Mouse (Mus musculus) liver, embryonic 12.5 days (tissue): Measurements from ENCODE around the gene Pgap2. TPM values are rescaled to one million over a fixed set of nuclear protein-coding genes. Genes with fewer than 3 reads are reported as not detected.
"Not testable (repeated sequence)": the region's sequence is repeated elsewhere in the genome, so short reads cannot be mapped to it uniquely, and the experiment has no call there.

ENCODE experiments used
- ATAC-seq: fragments of 200-750 bp; cut with Nextera tagmentation; 2 replicates; pipeline ENCODE4 v1.8.0; 2017; ENCODE audit warnings: moderate number of reproducible peaks, mild to moderate bottlenecking, moderate library complexity
- H3K27ac ChIP-seq: fragments of 300-500 bp; sonication (generic); 2 replicates; pipeline ENCODE4 v1.5.1; 2016; ENCODE audit warnings: mild to moderate bottlenecking
- H3K27me3 ChIP-seq: fragments of 300-500 bp; sonication (generic); replicated peaks from 2 replicates; pipeline ENCODE4 v1.6.1; 2016; ENCODE audit warnings: mild to moderate bottlenecking, moderate library complexity
- H3K36me3 ChIP-seq: fragments of 300-500 bp; sonication (generic); 2 replicates; pipeline ENCODE4 v1.6.1; 2016; ENCODE audit warnings: mild to moderate bottlenecking, moderate library complexity
- H3K4me1 ChIP-seq: fragments of 300-500 bp; sonication (generic); 2 replicates; pipeline ENCODE4 v1.6.1; 2016
- H3K4me2 ChIP-seq: fragments of 300-500 bp; sonication (generic); 2 replicates; pipeline ENCODE4 v1.6.1; 2016; ENCODE audit warnings: mild to moderate bottlenecking, moderate library complexity
- H3K4me3 ChIP-seq: fragments of 300-500 bp; sonication (generic); 2 replicates; pipeline ENCODE4 v1.5.1; 2016; ENCODE audit warnings: mild to moderate bottlenecking, moderate library complexity
- H3K9ac ChIP-seq: fragments of 300-500 bp; sonication (generic); 2 replicates; pipeline ENCODE4 v1.6.1; 2016; ENCODE audit warnings: mild to moderate bottlenecking, moderate library complexity
- H3K9me3 ChIP-seq: fragments of 300-500 bp; sonication (generic); replicated peaks from 2 replicates; pipeline ENCODE4 v1.6.1; 2016; ENCODE audit warnings: mild to moderate bottlenecking, moderate library complexity
- WGBS: fragments of 180-500 bp; shearing (Covaris S2); methylation state at CpG from one replicate; pipeline ENCODE4 v1.1.7; 2016; ENCODE audit not compliant: insufficient replicate concordance; 5-methylcytosine and 5-hydroxymethylcytosine counted together
- polyA plus RNA-seq: library from polyadenylated mRNA; unstranded; fragments of >200 nt; fragmentation: Nextera tagmentation; extraction: Ambion mirVana; gene quantifications from 2 replicates; pipeline ENCODE4 v1.2.1, GENCODE M21; 2016

Gene Pgap2
- polyA plus RNA-seq, 1 experiment from 2014 or later, result 28.5 TPM

- 71% methylated on average over 3 of the region's 3 CpGs for WGBS
These were observed 46.6 kb downstream of the Pgap2 start for GRCm38 (mm10) chr7:102256636-102257035.

GRCm38 (mm10) chr7:102258189-102258588, 48.2 kb downstream of the Pgap2 start:
- H3K4me2 ChIP-seq, result no peak overlapping the region
- WGBS, result 22% methylated on average over 4 of the region's 4 CpGs

More at GRCm38 (mm10) chr7:102256636-102257035, 46.6 kb downstream of the Pgap2 start:
- Histone ChIP-seq H3K27ac (no peak overlapping the region), H3K4me2 (no peak overlapping the region), H3K4me3 (no peak overlapping the region), H3K27me3 (no peaks in the 10 kb centered on the region), H3K9me3 (no peaks in the 10 kb centered on the region), H3K4me1 (peaks cover 36% of the 10 kb centered on the region), H3K36me3 (no peaks in the 10 kb centered on the region), H3K9ac (no peak overlapping the region)
- no peak for ATAC-seq

DNA sequence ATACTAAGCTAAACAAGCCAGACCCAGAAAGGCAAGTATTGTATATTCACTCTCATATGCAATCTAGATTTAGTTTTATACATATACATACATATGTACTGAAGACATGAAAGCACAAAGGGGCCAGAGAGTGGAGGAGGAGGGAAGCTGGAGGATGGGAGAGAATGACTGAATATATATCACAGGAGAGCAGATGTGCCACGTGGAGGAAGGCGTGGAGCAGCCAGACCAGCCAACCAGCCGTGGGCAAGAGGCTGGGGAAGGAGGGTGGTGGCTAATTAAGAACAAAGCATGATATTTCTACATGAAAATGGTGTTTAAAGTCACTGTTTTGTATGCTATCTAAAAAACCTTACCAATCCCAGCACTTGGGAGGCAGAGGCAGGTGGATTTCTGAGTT, 48.7 kb downstream of the Pgap2 start:
- Histone ChIP-seq H3K36me3 (no peaks in the 10 kb centered on the region), H3K9ac (no peak overlapping the region), H3K4me2 (no peak overlapping the region), H3K27ac (no peak overlapping the region), H3K9me3 (no peaks in the 10 kb centered on the region), H3K4me1 (peaks cover 19% of the 10 kb centered on the region), H3K27me3 (no peaks in the 10 kb centered on the region), H3K4me3 (no peak overlapping the region)
- no peak for ATAC-seq
- 53% methylated on average over 3 of the region's 3 CpGs for WGBS

More at GRCm38 (mm10) chr7:102258189-102258588, 48.2 kb downstream of the Pgap2 start:
- H3K27ac ChIP-seq, result no peak overlapping the region
- no peaks in the 10 kb centered on the region for H3K36me3 ChIP-seq
- no peaks in the 10 kb centered on the region for H3K27me3 ChIP-seq
- H3K9me3 ChIP-seq, result no peaks in the 10 kb centered on the region
- H3K4me3 ChIP-seq, result no peak overlapping the region
- ATAC-seq, result peak; percentile 34
- H3K9ac ChIP-seq, result no peak overlapping the region
- peaks cover 25% of the 10 kb centered on the region for H3K4me1 ChIP-seq

- no peak overlapping the region for H3K4me3 ChIP-seq
- peaks cover 8% of the 10 kb centered on the region; the same call in 1 of the 2 replicates for H3K4me1 ChIP-seq
- H3K9ac ChIP-seq, result no peak overlapping the region
- H3K27me3 ChIP-seq, result no peaks in the 10 kb centered on the region
- no peak for ATAC-seq
- no peaks in the 10 kb centered on the region for H3K36me3 ChIP-seq
- no peak overlapping the region for H3K4me2 ChIP-seq
- no peaks in the 10 kb centered on the region for H3K9me3 ChIP-seq
- WGBS, result 64% methylated on average over 10 of the region's 10 CpGs
- H3K27ac ChIP-seq, result no peak overlapping the region
These were observed 49.9 kb downstream of the Pgap2 start for GRCm38 (mm10) chr7:102259716-102260479.

- Histone ChIP-seq H3K4me3 (no peak overlapping the region), H3K27me3 (no peaks in the 10 kb centered on the region), H3K9me3 (no peaks in the 10 kb centered on the region), H3K36me3 (no peaks in the 10 kb centered on the region), H3K4me1 (peaks cover 12% of the 10 kb centered on the region), H3K4me2 (no peak overlapping the region), H3K9ac (no peak overlapping the region), H3K27ac (no peak overlapping the region)
- WGBS, result 75% methylated on average over 1 of the region's 1 CpGs
- ATAC-seq, result no peak
These were observed 50.5 kb downstream of the Pgap2 start for GRCm38 (mm10) chr7:102260518-102260917.

DNA sequence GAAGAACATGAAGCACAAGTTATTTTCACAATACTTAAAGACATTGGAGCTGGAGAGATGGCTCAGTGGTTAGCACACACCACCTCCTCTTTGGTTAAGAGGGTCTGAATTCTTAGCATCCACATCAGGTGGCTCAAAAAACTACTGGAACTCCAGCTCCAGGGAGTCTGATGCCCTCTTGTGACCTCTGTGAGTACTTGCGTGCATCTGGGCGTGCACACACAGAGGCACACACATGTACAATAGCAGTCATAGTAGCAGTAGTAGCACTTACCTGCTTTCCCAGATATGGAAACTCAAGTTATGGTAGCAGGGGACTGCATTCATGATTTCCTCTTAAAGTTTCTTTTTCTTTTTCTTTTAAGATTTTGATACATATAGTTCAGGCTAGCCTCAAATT, 53.0 kb downstream of the Pgap2 start:
- H3K9me3 ChIP-seq, result no peaks in the 10 kb centered on the region
- ATAC-seq, result no peak
- no peaks in the 10 kb centered on the region for H3K27me3 ChIP-seq
- no peaks in the 10 kb centered on the region for H3K36me3 ChIP-seq
- H3K9ac ChIP-seq, result no peak overlapping the region
- no peak overlapping the region for H3K4me3 ChIP-seq
- H3K4me2 ChIP-seq, result no peak overlapping the region
- WGBS, result 87% methylated on average over 2 of the region's 2 CpGs
- H3K4me1 ChIP-seq, result peaks cover 26% of the 10 kb centered on the region
- H3K27ac ChIP-seq, result no peak overlapping the region

- not testable (repeated sequence) for H3K9ac ChIP-seq, H3K36me3 ChIP-seq, H3K9me3 ChIP-seq, ATAC-seq, H3K4me3 ChIP-seq, H3K27me3 ChIP-seq
- Histone ChIP-seq H3K4me1 (peaks cover 47% of the 10 kb centered on the region), H3K27ac (peak overlapping the region; percentile 93), H3K4me2 (peak overlapping the region; percentile 93)
- 61% methylated on average over 10 of the region's 10 CpGs for WGBS
These were observed 56.0 kb downstream of the Pgap2 start for GRCm38 (mm10) chr7:102266021-102266400.

- ATAC-seq, result peak; percentile 33
- H3K4me1 ChIP-seq, result peaks cover 52% of the 10 kb centered on the region
- no peaks in the 10 kb centered on the region for H3K9me3 ChIP-seq
- peak overlapping the region; percentile 82 for H3K4me3 ChIP-seq
- peak overlapping the region; percentile 93 for H3K27ac ChIP-seq
- H3K4me2 ChIP-seq, result peak overlapping the region; percentile 93
- peak overlapping the region; percentile 87 for H3K9ac ChIP-seq
- no peaks in the 10 kb centered on the region for H3K36me3 ChIP-seq
- H3K27me3 ChIP-seq, result no peaks in the 10 kb centered on the region
- WGBS, result 7% methylated on average over 14 of the region's 14 CpGs
These were observed 56.5 kb downstream of the Pgap2 start for GRCm38 (mm10) chr7:102266401-102267042.

DNA sequence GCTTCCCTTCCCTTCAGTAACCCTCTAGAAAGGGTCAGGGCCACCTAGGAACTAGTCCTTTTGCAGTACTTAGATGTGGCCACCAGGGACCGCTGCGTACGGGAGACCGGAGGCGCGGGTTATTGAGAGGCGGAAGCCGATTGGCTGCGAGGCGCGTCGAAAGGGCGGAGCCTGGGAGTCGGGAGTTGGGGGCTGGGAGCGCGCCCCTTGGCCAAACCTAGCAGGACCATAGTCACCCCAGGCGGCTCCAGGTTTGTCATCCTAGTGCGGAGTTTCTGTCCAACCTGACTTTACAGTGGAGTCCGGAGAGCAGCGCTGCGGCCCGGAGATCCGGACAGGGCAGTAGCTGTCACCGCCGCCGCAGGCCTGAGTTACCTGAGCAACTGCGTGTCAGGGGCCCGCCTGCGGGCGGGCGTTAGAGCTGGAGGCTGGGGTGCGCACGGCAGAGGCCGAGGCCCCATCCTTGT, 57.1 kb downstream of the Pgap2 start:
- WGBS, result 3% methylated on average over 34 of the region's 34 CpGs
- H3K4me1 ChIP-seq, result peaks cover 59% of the 10 kb centered on the region
- ATAC-seq, result peak; percentile 87

DNA sequence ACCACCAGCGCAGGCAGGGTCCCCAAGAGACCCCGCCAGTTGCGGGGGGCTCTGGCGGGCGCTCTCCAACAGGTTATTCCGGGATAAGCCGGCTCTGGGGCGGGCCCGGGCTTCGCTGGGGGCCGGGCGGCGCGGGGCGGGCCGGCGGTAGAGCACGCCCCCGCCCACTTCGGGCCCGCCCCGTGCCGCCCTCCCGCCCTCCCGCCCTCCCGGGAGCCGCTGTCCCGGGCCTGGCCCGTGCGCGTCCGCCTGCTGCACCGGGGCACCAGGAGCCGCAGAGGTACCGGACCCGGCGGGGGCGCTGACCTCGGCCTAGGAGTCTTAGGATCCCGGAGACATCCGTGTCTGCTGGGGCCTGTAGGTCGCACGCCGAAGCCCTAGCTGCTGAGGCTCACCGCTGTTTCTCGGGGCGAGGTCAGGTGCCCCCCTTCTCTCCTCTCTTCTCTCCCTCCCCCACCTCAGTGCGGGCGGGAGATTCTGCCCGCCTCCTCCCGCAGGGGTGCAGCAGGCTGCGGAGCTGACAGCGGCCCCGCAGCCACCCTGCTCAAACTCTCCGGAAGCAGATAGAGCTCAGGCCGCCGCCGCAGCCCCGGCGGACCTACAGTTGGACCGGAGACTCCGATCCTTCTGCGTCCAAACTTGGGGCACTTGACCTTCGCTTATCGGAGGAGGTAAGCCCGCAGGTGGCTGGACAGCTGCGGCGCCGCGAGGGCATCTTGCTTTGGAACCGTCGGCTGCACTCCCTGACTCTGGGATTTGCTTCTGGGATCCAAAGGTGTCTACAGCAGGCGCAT, 57.8 kb downstream of the Pgap2 start, which contains the start of gene Stim1:
Stim1 (plus strand) TSS at position 206 of the 794 bp plus-strand sequence.
- ATAC-seq, result peak; percentile 92
- under 1% methylated on average over 45 of the region's 73 CpGs for WGBS
- no peaks in the 10 kb centered on the region for H3K36me3 ChIP-seq
- no peaks in the 10 kb centered on the region for H3K27me3 ChIP-seq
- H3K4me2 ChIP-seq, result peak within 1 kb of the TSS; percentile 93
- peak within 1 kb of the TSS; percentile 87 for H3K9ac ChIP-seq
- H3K4me3 ChIP-seq, result peak within 1 kb of the TSS; percentile 82
- peaks cover 65% of the 10 kb centered on the region for H3K4me1 ChIP-seq
- H3K27ac ChIP-seq, result peak within 1 kb of the TSS; percentile 93
- no peaks in the 10 kb centered on the region for H3K9me3 ChIP-seq

More for the DNA sequence above, 57.1 kb downstream of the Pgap2 start:
- H3K9me3 ChIP-seq, result no peaks in the 10 kb centered on the region
- H3K27ac ChIP-seq, result peak overlapping the region; percentile 93
- no peaks in the 10 kb centered on the region for H3K36me3 ChIP-seq
- no peaks in the 10 kb centered on the region for H3K27me3 ChIP-seq
- H3K9ac ChIP-seq, result peak overlapping the region; percentile 87
- peak overlapping the region; percentile 93 for H3K4me2 ChIP-seq
- H3K4me3 ChIP-seq, result peak overlapping the region; percentile 82

GRCm38 (mm10) chr7:102268395-102268748, 58.4 kb downstream of the Pgap2 start:
- no peaks in the 10 kb centered on the region for H3K27me3 ChIP-seq
- no peak for ATAC-seq
- H3K27ac ChIP-seq, result peak overlapping the region; percentile 93
- H3K4me1 ChIP-seq, result peaks cover 69% of the 10 kb centered on the region
- 5% methylated on average over 12 of the region's 12 CpGs for WGBS
- peak overlapping the region; percentile 93 for H3K4me2 ChIP-seq
- peak overlapping the region; percentile 82 for H3K4me3 ChIP-seq
- peak overlapping the region; percentile 87 for H3K9ac ChIP-seq
- H3K9me3 ChIP-seq, result no peaks in the 10 kb centered on the region
- H3K36me3 ChIP-seq, result no peaks in the 10 kb centered on the region
